Comparison of ENCODE assay signal across 8 mouse cellular contexts in genomic region chr8:123117744-123118143, GRCm38 (mm10). TPM values are rescaled to one million over a fixed set of nuclear protein-coding genes. Genes with fewer than 3 reads are reported as not detected.
A peak's percentile ranks its signal among the peaks of the same experiment; 100 is the strongest.
DNase-seq lines count a peak whose midpoint lies in the region; ATAC-seq lines count a peak whose summit lies in the region.
"Had no signal": no experiment of that assay in that cellular context is flagged by ENCODE, and none has a peak within 500 bp of the region (broad histone marks: within the 10 kb centered on the region; RNA-seq: fewer than 3 reads in every experiment).

No protein-coding gene starts in this region.

- no peak overlapping the region for H3K27ac ChIP-seq in lung, embryonic 16.5 days (ENCODE audit: low read length)
- H3K27ac ChIP-seq in forebrain, embryonic 13.5 days, result no peak overlapping the region
- no peak overlapping the region for H3K27ac ChIP-seq in limb, embryonic 15.5 days
- no peak overlapping the region for H3K27ac ChIP-seq in stomach, embryonic 15.5 days

- peak overlapping the region; percentile 50 for H3K4me3 ChIP-seq in lung, embryonic 16.5 days (ENCODE audit: low read length)
- peak overlapping the region; percentile 44 for H3K4me3 ChIP-seq in forebrain, embryonic 13.5 days
- peak overlapping the region; percentile 45 for H3K4me3 ChIP-seq in limb, embryonic 15.5 days
- H3K4me3 ChIP-seq in stomach, embryonic 15.5 days (replicated peaks), result peak overlapping the region; percentile 45

- peaks cover 41% of the 10 kb centered on the region for H3K27me3 ChIP-seq in lung, embryonic 16.5 days (ENCODE audit: control insufficient read depth, insufficient read depth, low read depth, low read length)
- peaks cover 58% of the 10 kb centered on the region for H3K27me3 ChIP-seq in forebrain, embryonic 13.5 days
- peaks cover 39% of the 10 kb centered on the region for H3K27me3 ChIP-seq in limb, embryonic 15.5 days
- H3K27me3 ChIP-seq in stomach, embryonic 15.5 days (replicated peaks), result peaks cover 41% of the 10 kb centered on the region

- peak overlapping the region; percentile 42; the same call in 1 of the 2 replicates for H3K9ac ChIP-seq in lung, embryonic 16.5 days (ENCODE audit: low read length)
- H3K9ac ChIP-seq in forebrain, embryonic 13.5 days, result peak overlapping the region; percentile 63
- H3K9ac ChIP-seq in limb, embryonic 15.5 days, result no peak overlapping the region
- H3K9ac ChIP-seq in stomach, embryonic 15.5 days, result no peak overlapping the region

- WGBS in lung, embryonic 16.5 days, result 5% methylated on average over 17 of the region's 17 CpGs
- 2% methylated on average over 17 of the region's 17 CpGs for WGBS in forebrain, embryonic 13.5 days
- 4% methylated on average over 17 of the region's 17 CpGs for WGBS in limb, embryonic 15.5 days
- 4% methylated on average over 17 of the region's 17 CpGs for WGBS in stomach, embryonic 15.5 days

- no peak for ATAC-seq in lung, embryonic 16.5 days (ENCODE audit: low read depth)
- ATAC-seq in forebrain, embryonic 13.5 days, result no peak
- no peak for ATAC-seq in limb, embryonic 15.5 days (ENCODE audit: insufficient number of reproducible peaks, low FRiP score, low TSS enrichment, low read depth)
- ATAC-seq in stomach, embryonic 15.5 days (ENCODE audit: insufficient read depth, low FRiP score, low read depth), result no peak

- peak overlapping the region; percentile 71 for H3K4me2 ChIP-seq in lung, embryonic 16.5 days (ENCODE audit: low read depth, low read length)
- peak overlapping the region; percentile 79 for H3K4me2 ChIP-seq in forebrain, embryonic 13.5 days
- peak overlapping the region; percentile 91 for H3K4me2 ChIP-seq in limb, embryonic 15.5 days
- peak overlapping the region; percentile 94 for H3K4me2 ChIP-seq in stomach, embryonic 15.5 days

- DNase-seq in lung, postnatal 14 days, result no peak
- DNase-seq in adrenal gland, adult (ENCODE audit: inconsistent age in 2 of 2, low spot score in 1 of 2), result no peak
- no peak for DNase-seq in T-cell, adult 2 months (ENCODE audit: low spot score)
- DNase-seq: lung, adult 2 months had no signal

- H3K4me1 ChIP-seq in lung, embryonic 16.5 days (replicated peaks; ENCODE audit: control insufficient read depth, insufficient read depth, low read length), result peaks cover 30% of the 10 kb centered on the region
- peaks cover 14% of the 10 kb centered on the region for H3K4me1 ChIP-seq in forebrain, embryonic 13.5 days
- H3K4me1 ChIP-seq in limb, embryonic 15.5 days, result peaks cover 18% of the 10 kb centered on the region
- H3K4me1 ChIP-seq in stomach, embryonic 15.5 days, result peaks cover 15% of the 10 kb centered on the region

- H3K36me3 ChIP-seq in lung, embryonic 16.5 days (ENCODE audit: control insufficient read depth, insufficient read depth, low read length), result no peaks in the 10 kb centered on the region
- no peaks in the 10 kb centered on the region for H3K36me3 ChIP-seq in forebrain, embryonic 13.5 days (ENCODE audit: poor library complexity, severe bottlenecking)
- H3K36me3 ChIP-seq in limb, embryonic 15.5 days, result no peaks in the 10 kb centered on the region
- H3K36me3 ChIP-seq in stomach, embryonic 15.5 days, result no peaks in the 10 kb centered on the region

- H3K9me3 ChIP-seq in lung, embryonic 16.5 days (ENCODE audit: control insufficient read depth, low read length), result no peaks in the 10 kb centered on the region
- H3K9me3 ChIP-seq in forebrain, embryonic 13.5 days (replicated peaks), result no peaks in the 10 kb centered on the region
- no peaks in the 10 kb centered on the region for H3K9me3 ChIP-seq in limb, embryonic 15.5 days
- H3K9me3 ChIP-seq in stomach, embryonic 15.5 days, result no peaks in the 10 kb centered on the region

RNA-seq across cellular contexts. Expression of gene Cpne7, which starts 0.6 kb away (rescaled TPM):
- polyA plus RNA-seq in lung, embryonic 16.5 days (2015; fragmentation: Nextera tagmentation; extraction: Ambion mirVana), result 0.73 and 0.83 TPM in 2 replicates
- polyA plus RNA-seq in forebrain, embryonic 13.5 days (2015; fragmentation: Nextera tagmentation; extraction: Ambion mirVana), result 0.43 and 0.64 TPM in 2 replicates
- 0.84 and 1.2 TPM in 2 replicates for polyA plus RNA-seq in limb, embryonic 15.5 days (2015; fragmentation: Nextera tagmentation; extraction: Ambion mirVana)
- 2.0 and 2.3 TPM in 2 replicates for polyA plus RNA-seq in stomach, embryonic 15.5 days (2015; fragmentation: Nextera tagmentation; extraction: Ambion mirVana)

RNA-seq across cellular contexts. Expression of gene Rpl13, which starts 15.6 kb away (rescaled TPM):
- 1,316 and 1,484 TPM in 2 replicates for polyA plus RNA-seq in lung, embryonic 16.5 days (2015; fragmentation: Nextera tagmentation; extraction: Ambion mirVana)
- polyA plus RNA-seq in forebrain, embryonic 13.5 days (2015; fragmentation: Nextera tagmentation; extraction: Ambion mirVana), result 917 and 1,023 TPM in 2 replicates
- polyA plus RNA-seq in limb, embryonic 15.5 days (2015; fragmentation: Nextera tagmentation; extraction: Ambion mirVana), result 1,386 and 1,581 TPM in 2 replicates
- 1,122 and 1,488 TPM in 2 replicates for polyA plus RNA-seq in stomach, embryonic 15.5 days (2015; fragmentation: Nextera tagmentation; extraction: Ambion mirVana)

RNA-seq across cellular contexts. Expression of gene Sult5a1, which starts 40.4 kb away (rescaled TPM):
- polyA plus RNA-seq in lung, embryonic 16.5 days (2015; fragmentation: Nextera tagmentation; extraction: Ambion mirVana), result 21.2 and 24.7 TPM in 2 replicates
- polyA plus RNA-seq in forebrain, embryonic 13.5 days (2015; fragmentation: Nextera tagmentation; extraction: Ambion mirVana), result 0.40 and 0.44 TPM in 2 replicates
- 41.0 and 41.7 TPM in 2 replicates for polyA plus RNA-seq in limb, embryonic 15.5 days (2015; fragmentation: Nextera tagmentation; extraction: Ambion mirVana)
- polyA plus RNA-seq in stomach, embryonic 15.5 days (2015; fragmentation: Nextera tagmentation; extraction: Ambion mirVana), result 14.2 and 15.6 TPM in 2 replicates

RNA-seq across cellular contexts. Expression of gene Spg7, which starts 55.0 kb away (rescaled TPM):
- 43.7 and 46.4 TPM in 2 replicates for polyA plus RNA-seq in lung, embryonic 16.5 days (2015; fragmentation: Nextera tagmentation; extraction: Ambion mirVana)
- polyA plus RNA-seq in forebrain, embryonic 13.5 days (2015; fragmentation: Nextera tagmentation; extraction: Ambion mirVana), result 45.1 and 47.3 TPM in 2 replicates
- polyA plus RNA-seq in limb, embryonic 15.5 days (2015; fragmentation: Nextera tagmentation; extraction: Ambion mirVana), result 33.4 and 38.5 TPM in 2 replicates
- polyA plus RNA-seq in stomach, embryonic 15.5 days (2015; fragmentation: Nextera tagmentation; extraction: Ambion mirVana), result 48.2 and 50.7 TPM in 2 replicates

Comparison
In these comparisons a context has a peak if more than half of its experiments do, and no peak if none do; other contexts are left out.
1. H3K9ac ChIP-seq: peak in lung, embryonic 16.5 days (single experiment) and forebrain, embryonic 13.5 days (single experiment); none in limb, embryonic 15.5 days (single experiment) and stomach, embryonic 15.5 days (single experiment).
2. RNA of gene Sult5a1, which starts 40.4 kb away (polyA plus RNA-seq): 41.0 to 41.7 TPM in limb, embryonic 15.5 days, 21.2 to 24.7 TPM in lung, embryonic 16.5 days and 14.2 to 15.6 TPM in stomach, embryonic 15.5 days; 0.40 to 0.44 TPM in forebrain, embryonic 13.5 days; every median in the first group is over 10 times any median in the second.
3. Peak in every context shown above with its lines, with median percentiles within 50 percentile points of each other: H3K4me2 ChIP-seq and H3K4me3 ChIP-seq.